Mouse (Mus musculus) MEL (cell line): Measurements from ENCODE around the gene Tmbim1. TPM values are rescaled to one million over a fixed set of nuclear protein-coding genes. Genes with fewer than 3 reads are reported as not detected.
A peak's percentile ranks its signal among the peaks of the same experiment; 100 is the strongest.

ENCODE experiments used
- DNase-seq: peaks from one replicate; pipeline ENCODE4 v3.0.0; 2011; ENCODE audit warnings: low read depth, low spot score
- H3K27ac ChIP-seq: 2 replicates; pipeline ENCODE4 v1.5.1; 2012; ENCODE audit warnings: low read depth, mild to moderate bottlenecking, control low read depth, low read length, moderate library complexity; ENCODE audit not compliant: control insufficient read depth
- H3K27me3 ChIP-seq, 2 experiments: fragments of 150-350 bp in 1 of 2; sonication (generic) in 1 of 2; 2 replicates each; pipeline ENCODE4 v1.6.1; 2012; ENCODE audit warnings: low read length in 2 of 2, mild to moderate bottlenecking in 2 of 2, improper control_type of control experiment in 1 of 2, moderate library complexity in 1 of 2; ENCODE audit not compliant: insufficient read depth in 2 of 2, control insufficient read depth in 1 of 2
- H3K36me3 ChIP-seq, 2 experiments: 2 replicates each; pipeline ENCODE4 v1.6.1; 2012 to 2014; ENCODE audit warnings: low read length in 2 of 2, improper control_type of control experiment in 1 of 2, inconsistent platforms in 1 of 2, mild to moderate bottlenecking in 1 of 2; ENCODE audit not compliant: insufficient read depth in 2 of 2, control insufficient read depth in 1 of 2
- H3K4me1 ChIP-seq, 2 experiments: fragments of 150-350 bp in 1 of 2; sonication (generic) in 1 of 2; 2 replicates each; pipeline ENCODE4 v1.6.1; 2012; ENCODE audit warnings: low read length in 2 of 2, improper control_type of control experiment in 1 of 2, mild to moderate bottlenecking in 1 of 2; ENCODE audit not compliant: insufficient read depth in 2 of 2, control insufficient read depth in 1 of 2
- H3K4me3 ChIP-seq, 2 experiments: fragments of 150-350 bp in 1 of 2; sonication (generic) in 1 of 2; 2 replicates each; pipeline ENCODE4 v1.5.1; 2012; ENCODE audit warnings: low read depth in 2 of 2, low read length in 2 of 2, mild to moderate bottlenecking in 2 of 2, moderate library complexity in 2 of 2, control low read depth in 1 of 2, improper control_type of control experiment in 1 of 2; ENCODE audit not compliant: control insufficient read depth in 1 of 2, insufficient read depth in 1 of 2
- H3K79me2 ChIP-seq: 2 replicates; pipeline ENCODE4 v1.6.1; 2012; ENCODE audit warnings: mild to moderate bottlenecking, low read length, moderate library complexity; ENCODE audit not compliant: control insufficient read depth, poor library complexity, insufficient read depth
- H3K9ac ChIP-seq: 2 replicates; pipeline ENCODE4 v1.6.1; 2012; ENCODE audit warnings: low read depth, mild to moderate bottlenecking, control low read depth, low read length, moderate library complexity; ENCODE audit not compliant: control insufficient read depth, poor library complexity, severe bottlenecking
- H3K9me3 ChIP-seq: fragments of 150-350 bp; sonication (generic); replicated peaks from 2 replicates; pipeline ENCODE4 v1.6.1; 2012; ENCODE audit warnings: mild to moderate bottlenecking, low read length, improper control_type of control experiment, moderate library complexity; ENCODE audit not compliant: insufficient read depth
- BHLHE40 ChIP-seq: IDR thresholded peaks from 2 replicates; pipeline ENCODE4 v1.6.1; 2012; ENCODE audit warnings: low read depth, mild to moderate bottlenecking, inconsistent platforms, low read length, improper control_type of control experiment, borderline replicate concordance
- CHD1 ChIP-seq: IDR thresholded peaks from 2 replicates; pipeline ENCODE4 v1.6.1; 2012; ENCODE audit warnings: low read depth, mild to moderate bottlenecking, inconsistent platforms, low read length, improper control_type of control experiment
- CHD2 ChIP-seq: IDR thresholded peaks from 2 replicates; pipeline ENCODE4 v1.6.1; 2011; ENCODE audit warnings: low read length, improper control_type of control experiment
- CTCF ChIP-seq, 3 experiments: IDR thresholded peaks in 2 of 3; conservative IDR thresholded peaks in 1 of 3; 2 replicates each; pipeline ENCODE4 v1.5.1; 2011 to 2012; ENCODE audit warnings: low read length in 3 of 3, low read depth in 2 of 3, mild to moderate bottlenecking in 2 of 3, improper control_type of control experiment in 1 of 3, inconsistent platforms in 1 of 3, mixed read lengths in 1 of 3, moderate library complexity in 1 of 3; ENCODE audit not compliant: control insufficient read depth in 1 of 3, insufficient read depth in 1 of 3, poor library complexity in 1 of 3, severe bottlenecking in 1 of 3
- E2F4 ChIP-seq: IDR thresholded peaks from 2 replicates; pipeline ENCODE4 v1.6.1; 2011; ENCODE audit warnings: low read depth, low read length, improper control_type of control experiment, borderline replicate concordance
- ELF1 ChIP-seq: IDR thresholded peaks from 2 replicates; pipeline ENCODE4 v1.6.1; 2014; ENCODE audit warnings: low read depth, mild to moderate bottlenecking, inconsistent platforms, low read length, improper control_type of control experiment, moderate library complexity
- EP300 ChIP-seq, 2 experiments: IDR thresholded peaks; 2 replicates each; pipeline ENCODE4 v1.6.1; 2011; ENCODE audit warnings: improper control_type of control experiment in 2 of 2, low read length in 2 of 2, low read depth in 1 of 2, mild to moderate bottlenecking in 1 of 2
- ETS1 ChIP-seq: IDR thresholded peaks from 2 replicates; pipeline ENCODE4 v1.6.1; 2012; ENCODE audit warnings: low read depth, mild to moderate bottlenecking, inconsistent platforms, low read length, improper control_type of control experiment, moderate library complexity
- GABPA ChIP-seq: IDR thresholded peaks from 2 replicates; pipeline ENCODE4 v1.6.1; 2012; ENCODE audit warnings: low read depth, mild to moderate bottlenecking, inconsistent platforms, low read length, improper control_type of control experiment, moderate library complexity
- GATA1 ChIP-seq: IDR thresholded peaks from 2 replicates; pipeline ENCODE4 v1.6.1; 2011; ENCODE audit warnings: low read depth, low read length, improper control_type of control experiment
- HCFC1 ChIP-seq: IDR thresholded peaks from 2 replicates; pipeline ENCODE4 v1.6.1; 2012; ENCODE audit warnings: low read depth, mild to moderate bottlenecking, inconsistent platforms, low read length, improper control_type of control experiment, moderate library complexity
- JUND ChIP-seq: IDR thresholded peaks from 2 replicates; pipeline ENCODE4 v1.6.1; 2011; ENCODE audit warnings: low read depth, mild to moderate bottlenecking, improper control_type of control experiment, low read length
- KAT2A ChIP-seq: conservative IDR thresholded peaks from 2 replicates; pipeline ENCODE4 v1.6.1; 2012; ENCODE audit warnings: low read depth, low read length, improper control_type of control experiment, inconsistent platforms
- MAFK ChIP-seq: IDR thresholded peaks from 2 replicates; pipeline ENCODE4 v1.6.1; 2011; ENCODE audit warnings: low read depth, mild to moderate bottlenecking, low read length, improper control_type of control experiment, borderline replicate concordance
- MAX ChIP-seq: IDR thresholded peaks from 2 replicates; pipeline ENCODE4 v1.6.1; 2011; ENCODE audit warnings: low read length, improper control_type of control experiment
- MEF2A ChIP-seq: IDR thresholded peaks from 2 replicates; pipeline ENCODE4 v1.6.1; 2014; ENCODE audit warnings: low read depth, mild to moderate bottlenecking, inconsistent platforms, low read length, improper control_type of control experiment; ENCODE audit not compliant: poor library complexity, insufficient replicate concordance, severe bottlenecking; ENCODE audit errors: extremely low read depth
- MXI1 ChIP-seq: IDR thresholded peaks from 2 replicates; pipeline ENCODE4 v1.6.1; 2011; ENCODE audit warnings: mild to moderate bottlenecking, low read depth, low read length, improper control_type of control experiment
- MYB ChIP-seq: IDR thresholded peaks from 2 replicates; pipeline ENCODE4 v1.6.1; 2011; ENCODE audit warnings: mild to moderate bottlenecking, low read depth, low read length, improper control_type of control experiment
- MYC ChIP-seq: IDR thresholded peaks from 2 replicates; pipeline ENCODE4 v1.6.1; 2011; ENCODE audit warnings: low read depth, mild to moderate bottlenecking, low read length, improper control_type of control experiment, moderate library complexity
- NELFE ChIP-seq: IDR thresholded peaks from 2 replicates; pipeline ENCODE4 v1.6.1; 2011; ENCODE audit warnings: low read depth, low read length, improper control_type of control experiment
- NRF1 ChIP-seq: IDR thresholded peaks from 2 replicates; pipeline ENCODE4 v1.6.1; 2014; ENCODE audit warnings: low read depth, mild to moderate bottlenecking, inconsistent platforms, low read length, improper control_type of control experiment, moderate library complexity; ENCODE audit not compliant: poor library complexity, insufficient read depth, severe bottlenecking
- POLR2A ChIP-seq, 2 experiments: IDR thresholded peaks; 2 replicates each; pipeline ENCODE4 v1.6.1; 2011 to 2012; ENCODE audit warnings: low read length in 2 of 2, mild to moderate bottlenecking in 2 of 2, control low read depth in 1 of 2, improper control_type of control experiment in 1 of 2, low read depth in 1 of 2, moderate library complexity in 1 of 2; ENCODE audit not compliant: control insufficient read depth in 1 of 2, insufficient read depth in 1 of 2, poor library complexity in 1 of 2
- POLR2AphosphoS2 ChIP-seq: IDR thresholded peaks from 2 replicates; pipeline ENCODE4 v1.6.1; 2011; ENCODE audit warnings: low read length, improper control_type of control experiment
- POLR2AphosphoS5 ChIP-seq: IDR thresholded peaks from 2 replicates; pipeline ENCODE4 v1.6.1; 2012; ENCODE audit warnings: low read depth, borderline replicate concordance, mild to moderate bottlenecking, inconsistent platforms, low read length, moderate library complexity, mixed read lengths
- RAD21 ChIP-seq: IDR thresholded peaks from 2 replicates; pipeline ENCODE4 v1.6.1; 2011; ENCODE audit warnings: mild to moderate bottlenecking, low read depth, low read length, improper control_type of control experiment
- RCOR1 ChIP-seq: IDR thresholded peaks from 2 replicates; pipeline ENCODE4 v1.6.1; 2012; ENCODE audit warnings: low read depth, mild to moderate bottlenecking, inconsistent platforms, low read length, improper control_type of control experiment
- SMC3 ChIP-seq: IDR thresholded peaks from 2 replicates; pipeline ENCODE4 v1.6.1; 2011; ENCODE audit warnings: low read depth, low read length, improper control_type of control experiment
- TBP ChIP-seq: IDR thresholded peaks from 2 replicates; pipeline ENCODE4 v1.8.0; 2011; ENCODE audit warnings: low read depth, low read length, improper control_type of control experiment
- TCF12 ChIP-seq: IDR thresholded peaks from 2 replicates; pipeline ENCODE4 v1.6.1; 2014; ENCODE audit warnings: low read depth, mild to moderate bottlenecking, inconsistent platforms, low read length, improper control_type of control experiment, moderate library complexity
- UBTF ChIP-seq: IDR thresholded peaks from 2 replicates; pipeline ENCODE4 v1.6.1; 2012; ENCODE audit warnings: low read depth, mild to moderate bottlenecking, inconsistent platforms, low read length, improper control_type of control experiment, moderate library complexity, borderline replicate concordance; ENCODE audit not compliant: insufficient read depth
- USF1 ChIP-seq: IDR thresholded peaks from 2 replicates; pipeline ENCODE4 v1.6.1; 2014; ENCODE audit warnings: low read depth, mild to moderate bottlenecking, inconsistent platforms, low read length, improper control_type of control experiment, moderate library complexity
- USF2 ChIP-seq, 2 experiments: IDR thresholded peaks; 2 replicates each; pipeline ENCODE4 v1.6.1; 2011 to 2012; ENCODE audit warnings: improper control_type of control experiment in 2 of 2, low read length in 2 of 2, borderline replicate concordance in 1 of 2, inconsistent platforms in 1 of 2, low read depth in 1 of 2, mild to moderate bottlenecking in 1 of 2; ENCODE audit not compliant: insufficient read depth in 1 of 2
- ZC3H11A ChIP-seq: IDR thresholded peaks from 2 replicates; pipeline ENCODE4 v1.6.1; 2012; ENCODE audit warnings: low read depth, mild to moderate bottlenecking, inconsistent platforms, low read length, improper control_type of control experiment
- ZKSCAN1 ChIP-seq: IDR thresholded peaks from 2 replicates; pipeline ENCODE4 v1.6.1; 2012; ENCODE audit warnings: low read depth, mild to moderate bottlenecking, inconsistent platforms, low read length, improper control_type of control experiment, moderate library complexity
- ZMIZ1 ChIP-seq: IDR thresholded peaks from 2 replicates; pipeline ENCODE4 v1.6.1; 2012; ENCODE audit warnings: low read depth, mild to moderate bottlenecking, inconsistent platforms, low read length, improper control_type of control experiment, moderate library complexity
- ZNF384 ChIP-seq: IDR thresholded peaks from 2 replicates; pipeline ENCODE4 v1.6.1; 2012; ENCODE audit warnings: low read depth, mild to moderate bottlenecking, inconsistent platforms, low read length, improper control_type of control experiment
- polyA plus RNA-seq, 2 experiments: library from polyadenylated mRNA; stranded (reverse) in 1 of 2; unstranded in 1 of 2; fragments of >175 nt in 1 of 2; fragments of >200 nt in 1 of 2; gene quantifications; 2 replicates each; pipeline versions ENCODE4 v1.2.1 to v1.2.4; 2012; ENCODE audit warnings: low replicate concordance in 2 of 2, low read depth in 1 of 2; ENCODE audit not compliant: insufficient read length in 2 of 2, insufficient read depth in 1 of 2, missing spikeins in 1 of 2
- total RNA-seq: library from RNA; depleted of rRNA; stranded (reverse); fragments of 300-350 nt; gene quantifications from 2 replicates; pipeline ENCODE4 v1.2.3, GENCODE M21; 2012

Tmbim1 gene
- total and polyA plus RNA-seq, 3 experiments = 13.0 to 20.8 TPM; not detected in 1

- Histone ChIP-seq H3K9me3 (no peaks in the 10 kb centered on the region), H3K9ac (no peak overlapping the region), H3K36me3 (0 out of 4 replicates have a peak, but pooled peaks cover 0 to 3% of the 10 kb centered on the region in 2 experiments), H3K4me1 (peaks cover 2 to 10% of the 10 kb centered on the region in 2 experiments; a peak in 2 of 4 replicates), H3K27me3 (no peaks in the 10 kb centered on the region), H3K79me2 (no peaks in the 10 kb centered on the region), H3K4me3 (peak overlapping the region in 1 of 2 experiments; percentile 21; a peak in 1 of 4 replicates), H3K27ac (no peak overlapping the region)
- peak; percentile 90 for DNase-seq
- TF ChIP-seq JUND (0 out of 2 replicates have a peak, but pooled peaks have one; percentile 57), ZC3H11A (peak; percentile 86), UBTF (no peak), POLR2A (IDR thresholded peaks at IDR 0.05; ENCODE audit: control insufficient read depth in 1 of 2, insufficient read depth in 1 of 2, low read depth in 1 of 2, low read length in 2 of 2, poor library complexity in 1 of 2) (no peak), NELFE (no peak), MAFK (no peak), MXI1 (peak; percentile 51), ZNF384 (no peak), CTCF (IDR thresholded peaks at IDR 0.05 in 2 of 3, conservative IDR thresholded peaks at IDR 0.05 in 1 of 3; ENCODE audit: control insufficient read depth in 1 of 3, insufficient read depth in 1 of 3, low read depth in 2 of 3, low read length in 3 of 3, poor library complexity in 1 of 3, severe bottlenecking in 1 of 3) (peak; percentile 61 to 98 (median 85)), HCFC1 (0 out of 2 replicates have a peak, but pooled peaks have one; percentile 19), ELF1 (no peak), CHD1 (no peak), ETS1 (no peak), MYC (peak; percentile 58; the same call in 1 of the 2 replicates), RAD21 (peak; percentile 93), USF1 (no peak), CHD2 (no peak), BHLHE40 (no peak), E2F4 (no peak), KAT2A (no peak), USF2 (IDR thresholded peaks at IDR 0.05; ENCODE audit: borderline replicate concordance in 1 of 2, insufficient read depth in 1 of 2, low read depth in 1 of 2, low read length in 2 of 2) (no peak), TBP (no peak), TCF12 (no peak), GATA1 (peak; percentile 46; the same call in 1 of the 2 replicates), RCOR1 (no peak), ZKSCAN1 (no peak), MAX (0 out of 2 replicates have a peak, but pooled peaks have one; percentile 31), ZMIZ1 (no peak), POLR2AphosphoS5 (no peak), POLR2AphosphoS2 (no peak), NRF1 (no peak), SMC3 (peak; percentile 95), MEF2A (no peak), EP300 (IDR thresholded peaks at IDR 0.05; ENCODE audit: low read depth in 1 of 2, low read length in 2 of 2) (peak in 1 of 2 experiments; percentile 38; a peak in 1 of 4 replicates), GABPA (no peak), MYB (no peak)
Measured at GRCm38 (mm10) chr1:74313049-74313692, 7.7 kb upstream of the Tmbim1 start.
